Mouse (Mus musculus) small intestine, adult 2 months (tissue): ENCODE results near the gene Chd4.

Experiments
- CTCF ChIP-seq: fragments of 200-500 bp; IDR thresholded peaks from 2 replicates; pipeline ENCODE4 v1.5.1; 2012; ENCODE audit warnings: low read depth, mild to moderate bottlenecking, control low read depth, inconsistent platforms, low read length, moderate library complexity, mixed read lengths; ENCODE audit not compliant: insufficient replicate concordance, insufficient read length; ENCODE audit errors: extremely low read depth
- POLR2A ChIP-seq: fragments of 200-500 bp; IDR thresholded peaks from 2 replicates; pipeline ENCODE4 v1.6.1; 2012; ENCODE audit warnings: low read depth, mild to moderate bottlenecking, control low read depth, inconsistent platforms, low read length, moderate library complexity

- no peak for TF ChIP-seq CTCF
- no peak for TF ChIP-seq POLR2A
Measured at GRCm38 (mm10) chr6:125098513-125098912, 2.7 kb downstream of the Chd4 start.
